Mouse (Mus musculus) 3T3-L1 (cell line): ENCODE results near the gene Tut7.
"Not testable (repeated sequence)": the region's sequence is repeated elsewhere in the genome, so short reads cannot be mapped to it uniquely, and the experiment has no call there.

Experiments
- DNase-seq: peaks from one replicate; pipeline ENCODE4 v3.0.0-alpha.2; 2015; ENCODE audit warnings: low read depth, low spot score

The Tut7 gene

DNA sequence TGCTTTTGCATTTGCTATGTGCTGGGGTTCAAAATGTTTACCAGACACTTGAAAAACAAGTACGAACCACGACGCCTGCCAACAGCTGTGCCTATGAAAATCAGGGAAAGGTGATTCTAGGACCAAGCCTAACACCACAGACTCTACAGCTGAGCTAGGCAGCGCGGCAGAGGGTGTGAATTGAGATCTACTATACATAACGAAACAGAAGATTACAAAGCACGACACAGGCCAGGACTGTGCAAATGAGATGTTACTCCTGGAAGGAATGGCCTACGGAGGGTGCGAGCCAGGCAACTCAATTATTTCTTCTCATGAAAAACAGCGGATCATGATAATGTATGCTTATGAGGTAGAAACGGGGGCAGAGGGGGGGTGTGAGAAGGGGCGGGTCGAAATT is 54.4 kb downstream of the Tut7 start:
- peak; percentile 9 for DNase-seq

GRCm38 (mm10) chr13:59766786-59767515 is 56.0 kb downstream of the Tut7 start:
- DNase-seq = no peak

DNA sequence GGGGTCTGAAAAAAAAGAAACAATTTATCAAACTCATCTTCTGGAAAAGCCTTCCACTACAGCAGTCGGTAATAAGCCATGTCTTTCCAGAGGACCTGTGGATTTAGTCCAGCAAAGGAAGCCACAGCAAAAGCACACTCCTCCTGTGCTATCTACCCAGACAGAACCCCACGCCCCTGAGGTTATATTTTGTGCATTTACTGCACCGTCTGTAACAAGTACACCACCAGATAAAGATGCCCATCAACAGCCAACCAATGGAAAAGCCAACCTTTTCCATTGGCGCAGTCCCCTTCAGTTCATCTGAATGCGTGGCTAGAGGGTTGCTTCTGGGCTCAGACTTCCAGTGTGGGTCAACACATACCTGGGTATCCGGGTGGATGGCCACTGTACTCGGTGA is 60.2 kb downstream of the Tut7 start:
- DNase-seq = no peak

- DNase-seq = no peak
These were observed 66.0 kb downstream of the Tut7 start for GRCm38 (mm10) chr13:59756906-59757305.

GRCm38 (mm10) chr13:59750310-59750709 is 72.6 kb downstream of the Tut7 start:
- DNase-seq = no peak

GRCm38 (mm10) chr13:59746711-59747110 is 76.2 kb downstream of the Tut7 start, which contains the start of gene 1700014D04Rik:
1700014D04Rik (minus strand) TSS chr13:59746752.
- no peak for DNase-seq

- DNase-seq = peak; percentile 35
These were observed 76.8 kb downstream of the Tut7 start for GRCm38 (mm10) chr13:59746164-59746563.

- DNase-seq = peak; percentile 32
These were observed 77.5 kb downstream of the Tut7 start for GRCm38 (mm10) chr13:59745462-59745861.

- no peak for DNase-seq
These were observed 81.2 kb downstream of the Tut7 start for GRCm38 (mm10) chr13:59741697-59742096.

DNA sequence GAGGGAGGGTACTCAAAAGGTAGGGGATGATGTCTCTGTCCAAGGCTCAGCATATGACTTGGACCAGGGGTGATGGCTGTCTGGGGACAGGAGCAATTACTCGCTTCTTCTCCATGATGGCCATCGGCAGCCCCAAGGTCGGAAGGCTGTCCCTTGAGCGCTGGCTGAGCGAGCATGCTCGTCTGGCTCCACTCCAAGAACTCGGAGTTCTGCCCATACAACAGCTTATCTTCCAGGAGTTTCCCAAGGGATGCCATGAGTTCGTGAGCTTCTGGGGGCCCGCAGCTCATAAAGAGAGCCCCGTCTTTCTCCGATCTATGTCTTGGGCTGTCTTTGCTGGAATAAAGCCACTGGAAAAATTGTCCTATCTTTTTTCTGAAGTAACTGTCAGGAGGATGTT is 81.9 kb downstream of the Tut7 start:
- no peak for DNase-seq

GRCm38 (mm10) chr13:59739397-59739796 is 83.5 kb downstream of the Tut7 start:
- DNase-seq = no peak

DNA sequence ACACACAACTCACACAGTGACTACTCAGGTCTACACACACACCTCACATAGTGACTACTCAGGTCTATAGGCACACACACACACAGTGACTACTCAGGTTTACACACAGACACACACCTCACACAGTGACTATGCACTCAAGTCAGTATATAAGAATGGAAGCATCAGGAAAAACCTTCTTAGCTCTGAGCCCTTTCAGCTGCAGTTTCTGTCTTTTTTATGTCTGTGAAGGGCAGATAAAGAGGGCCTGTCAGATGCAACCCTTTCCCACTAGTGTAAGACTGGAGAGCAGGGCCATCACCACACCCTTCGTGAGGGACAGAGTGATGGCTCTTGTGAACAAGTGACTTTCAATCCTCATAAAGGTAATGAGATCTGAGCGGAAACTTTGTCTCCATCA is 84.5 kb downstream of the Tut7 start:
- no peak for DNase-seq

DNA sequence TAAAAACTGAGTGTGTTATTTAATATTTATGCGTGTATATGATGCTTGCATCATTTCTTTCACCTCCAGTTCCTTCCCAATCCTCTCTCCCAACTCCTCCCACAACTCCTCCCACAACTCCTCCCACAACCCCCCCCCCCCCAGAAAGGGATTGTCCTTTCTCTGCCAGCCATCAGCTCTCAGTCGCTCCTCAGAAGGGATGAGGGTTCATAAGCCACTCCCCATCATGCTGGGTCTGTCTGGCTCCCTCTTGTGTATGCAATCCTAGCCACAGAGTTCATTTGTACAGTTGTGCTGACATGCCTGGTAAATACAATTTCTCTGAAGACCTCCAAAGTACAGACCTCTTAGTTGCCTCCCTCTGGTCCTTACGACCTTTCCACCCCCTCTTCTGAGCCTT is 87.8 kb downstream of the Tut7 start:
- DNase-seq = peak; percentile 63

DNA sequence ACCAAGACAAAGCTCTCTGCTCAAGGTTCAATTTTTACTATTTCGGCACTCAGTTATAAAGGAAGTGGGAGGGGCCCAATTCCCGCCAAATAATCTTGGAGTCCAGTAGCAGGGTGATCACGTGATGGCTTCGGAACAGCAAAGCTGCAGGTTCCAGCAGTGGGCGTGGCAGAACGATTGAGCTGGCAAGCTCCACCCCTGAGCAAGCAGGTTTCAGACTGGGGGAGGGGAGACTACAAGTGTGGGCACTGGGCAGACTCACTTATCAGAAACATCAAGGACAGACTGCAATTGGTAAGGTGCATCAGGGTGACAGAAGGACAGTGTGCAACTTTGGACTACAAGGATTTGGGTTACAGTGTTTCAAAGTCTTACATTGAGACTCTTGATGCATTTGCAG is 88.6 kb downstream of the Tut7 start:
- DNase-seq = not testable (repeated sequence)

GRCm38 (mm10) chr13:59733936-59734335 is 89.0 kb downstream of the Tut7 start:
- no peak for DNase-seq

DNA sequence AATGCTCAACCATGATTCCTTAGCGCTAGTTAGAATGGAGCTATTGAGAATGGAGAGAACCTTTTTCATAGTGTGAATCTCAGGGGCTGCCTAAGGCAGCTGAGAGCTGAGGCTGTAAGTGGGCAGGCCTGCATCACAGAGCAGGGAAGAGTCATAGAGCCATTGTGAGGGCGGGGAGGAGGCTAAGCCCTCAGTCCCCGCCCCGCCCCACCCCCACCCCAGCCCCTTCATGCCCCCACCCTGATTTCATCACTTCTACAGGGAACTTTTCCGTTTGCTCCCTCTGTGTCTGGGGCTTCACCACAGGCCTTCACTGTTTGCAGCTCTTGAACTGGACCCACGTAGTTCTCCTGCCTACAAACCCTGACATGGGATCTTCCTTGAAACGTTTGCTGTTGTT is 91.3 kb downstream of the Tut7 start, which contains the start of gene Spata31d1d:
TSS of gene Spata31d1d (minus strand) at position 101 of the 400 bp plus-strand sequence.
- DNase-seq = no peak

DNA sequence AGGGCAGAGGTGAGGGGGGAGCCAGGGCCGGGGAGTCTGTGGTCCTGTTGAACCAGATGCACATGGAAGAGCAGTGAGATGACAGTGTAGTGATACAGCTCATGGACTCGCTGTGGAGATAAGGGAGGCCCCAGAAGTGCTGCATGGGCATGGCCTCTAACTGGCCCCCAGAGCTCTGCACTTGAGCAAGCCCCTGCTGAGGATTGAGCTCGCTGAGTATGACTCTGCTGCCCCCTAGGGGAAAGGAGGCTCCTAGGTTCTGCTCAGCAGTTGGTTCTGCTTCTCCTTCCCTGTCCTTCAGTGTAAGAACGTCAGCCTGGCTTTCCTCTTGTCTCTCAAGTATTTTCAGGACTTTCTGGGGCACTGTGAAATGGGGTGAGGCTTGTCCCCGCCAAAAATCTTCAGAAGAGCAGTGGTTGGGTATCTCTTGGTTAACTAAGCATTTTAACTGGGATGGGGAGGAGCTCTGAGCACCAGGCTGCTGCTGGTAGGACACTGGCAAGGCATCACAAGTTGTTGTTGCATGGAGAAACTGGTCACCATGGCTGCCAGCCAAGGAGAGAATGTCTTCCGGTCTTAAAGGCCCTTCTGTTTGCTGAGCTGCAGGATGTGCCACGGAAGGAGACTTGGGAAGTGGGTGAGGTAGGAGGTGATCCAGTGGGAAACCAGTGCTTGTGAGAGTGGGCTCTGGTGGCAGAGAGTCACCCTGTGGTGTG is 94.4 kb downstream of the Tut7 start:
- DNase-seq = peak; percentile 74

GRCm38 (mm10) chr13:59726139-59726867 is 96.6 kb downstream of the Tut7 start:
- no peak for DNase-seq

- DNase-seq = not testable (repeated sequence)
These were observed 100.9 kb downstream of the Tut7 start for GRCm38 (mm10) chr13:59722089-59722488.
